8 mouse cellular contexts compared by ENCODE assay signal in genomic region chr11:98775348-98776051, GRCm38 (mm10). TPM values are rescaled to one million over a fixed set of nuclear protein-coding genes. Genes with fewer than 3 reads are reported as not detected.
DNase-seq lines count a peak whose midpoint lies in the region; ATAC-seq lines count a peak whose summit lies in the region.

No protein-coding gene starts in this region.

- no peaks in the 10 kb centered on the region for H3K36me3 ChIP-seq in hindbrain, embryonic 15.5 days
- H3K36me3 ChIP-seq in macrophage (ENCODE audit: inconsistent target): peaks cover 8% of the 10 kb centered on the region; the same call in 1 of the 2 replicates

- DNase-seq in T-cell, adult 2 months (ENCODE audit: low spot score): peak; percentile 80
- peak; percentile 96 to 98 for DNase-seq in cerebellum, postnatal 4 days (ENCODE audit: low spot score in 2 of 2)
- peak; percentile 100 for DNase-seq in frontal cortex, postnatal 36 days (ENCODE audit: low spot score in 2 of 2)
- peak; percentile 100 for DNase-seq in left cerebral cortex, adult 18-20 months (ENCODE audit: low spot score in 2 of 2)
- peak; percentile 94 for DNase-seq in retina, postnatal 7 days (ENCODE audit: low read depth, low spot score)
- peak; percentile 97 for DNase-seq in urinary bladder, postnatal 10 days (ENCODE audit: low spot score)

- H3K4me3 ChIP-seq in hindbrain, embryonic 15.5 days: peak overlapping the region; percentile 48
- H3K4me3 ChIP-seq in macrophage (ENCODE audit: inconsistent target): peak overlapping the region; percentile 73

- peak overlapping the region; percentile 89 for H3K4me2 ChIP-seq in hindbrain, embryonic 15.5 days

- peaks cover 53% of the 10 kb centered on the region for H3K4me1 ChIP-seq in hindbrain, embryonic 15.5 days (replicated peaks)

- 6% methylated on average over 15 of the region's 15 CpGs for WGBS in hindbrain, embryonic 15.5 days
- 0% methylated on average over 15 of the region's 15 CpGs for WGBS in macrophage (ENCODE audit: missing documents)

- no peaks in the 10 kb centered on the region for H3K9me3 ChIP-seq in hindbrain, embryonic 15.5 days

- peak overlapping the region; percentile 46 for H3K9ac ChIP-seq in hindbrain, embryonic 15.5 days

- peak; percentile 89 for ATAC-seq in hindbrain, embryonic 15.5 days (ENCODE audit: low FRiP score, low read depth)

- H3K27ac ChIP-seq in hindbrain, embryonic 15.5 days (replicated peaks): peak overlapping the region; percentile 76
- H3K27ac ChIP-seq in macrophage: peak overlapping the region; percentile 93

- no peaks in the 10 kb centered on the region for H3K27me3 ChIP-seq in hindbrain, embryonic 15.5 days

- no peaks in the 10 kb centered on the region for H3K79me2 ChIP-seq in macrophage (ENCODE audit: inconsistent target)

RNA-seq across cellular contexts. Expression of gene Nr1d1, which starts 0.4 kb away (rescaled TPM):
- polyA plus RNA-seq in hindbrain, embryonic 15.5 days (2015; fragmentation: Nextera tagmentation; extraction: Ambion mirVana): 3.9 and 4.3 TPM in 2 replicates
- total RNA-seq in left cerebral cortex, adult 18-20 months (2021): 100 to 1,000 TPM in 1 of 2 experiments, 10 to 100 TPM in 1; 87.2 to 122 TPM
- total RNA-seq in macrophage (2018; cell fraction: chromatin; rRNA removed): 10 to 100 TPM in 3 of 26 experiments, 1 to 10 TPM in 19, under 1 TPM in 2, not detected in 2; 0.22 to 19.5 (median 1.8) TPM
- 10 to 100 TPM in 3 of 26 experiments, 1 to 10 TPM in 22, under 1 TPM in 1; 0.80 to 16.2 (median 2.0) TPM for total RNA-seq in macrophage (2018; cell fraction: cytosol; rRNA removed)
- total RNA-seq in macrophage (2018; cell fraction: nucleus; rRNA removed): 10 to 100 TPM in 6 of 26 experiments, 1 to 10 TPM in 14, under 1 TPM in 6; 0.30 to 28.5 (median 1.6) TPM
- 3.0 to 7.6 TPM (median 4.9 TPM) in 3 replicates for polyA plus RNA-seq in macrophage (2018)

RNA-seq across cellular contexts. Expression of gene Msl1, which starts 19.8 kb away (rescaled TPM):
- polyA plus RNA-seq in hindbrain, embryonic 15.5 days (2015; fragmentation: Nextera tagmentation; extraction: Ambion mirVana): 31.7 and 33.1 TPM in 2 replicates
- total RNA-seq in left cerebral cortex, adult 18-20 months (2021): 100 to 1,000 TPM; 182 to 185 TPM
- total RNA-seq in macrophage (2018; cell fraction: chromatin; rRNA removed): 100 to 1,000 TPM in 4 of 26 experiments, 10 to 100 TPM in 22; 26.6 to 124 (median 61.3) TPM
- total RNA-seq in macrophage (2018; cell fraction: cytosol; rRNA removed): 10 to 100 TPM; 35.5 to 64.0 (median 51.6) TPM
- 100 to 1,000 TPM in 7 of 26 experiments, 10 to 100 TPM in 19; 40.3 to 121 (median 76.1) TPM for total RNA-seq in macrophage (2018; cell fraction: nucleus; rRNA removed)
- 40.0 to 80.9 TPM (median 44.0 TPM) in 3 replicates for polyA plus RNA-seq in macrophage (2018)

RNA-seq across cellular contexts. Expression of gene Casc3, which starts 29.2 kb away (rescaled TPM):
- 49.4 and 54.2 TPM in 2 replicates for polyA plus RNA-seq in hindbrain, embryonic 15.5 days (2015; fragmentation: Nextera tagmentation; extraction: Ambion mirVana)
- total RNA-seq in left cerebral cortex, adult 18-20 months (2021): 10 to 100 TPM; 53.0 to 57.3 TPM
- 100 to 1,000 TPM in 5 of 26 experiments, 10 to 100 TPM in 21; 26.5 to 137 (median 57.5) TPM for total RNA-seq in macrophage (2018; cell fraction: chromatin; rRNA removed)
- total RNA-seq in macrophage (2018; cell fraction: cytosol; rRNA removed): 10 to 100 TPM; 21.0 to 40.3 (median 26.0) TPM
- 10 to 100 TPM; 28.9 to 86.2 (median 50.2) TPM for total RNA-seq in macrophage (2018; cell fraction: nucleus; rRNA removed)
- polyA plus RNA-seq in macrophage (2018): 21.2 to 29.9 TPM (median 22.1 TPM) in 3 replicates

RNA-seq across cellular contexts. Expression of gene Thra, which starts 35.1 kb away (rescaled TPM):
- polyA plus RNA-seq in hindbrain, embryonic 15.5 days (2015; fragmentation: Nextera tagmentation; extraction: Ambion mirVana): 136 and 138 TPM in 2 replicates
- total RNA-seq in left cerebral cortex, adult 18-20 months (2021): 100 to 1,000 TPM; 708 to 832 TPM
- total RNA-seq in macrophage (2018; cell fraction: chromatin; rRNA removed): 10 to 100 TPM in 20 of 26 experiments, 1 to 10 TPM in 6; 3.6 to 48.8 (median 15.3) TPM
- total RNA-seq in macrophage (2018; cell fraction: cytosol; rRNA removed): 10 to 100 TPM in 17 of 26 experiments, 1 to 10 TPM in 9; 6.7 to 18.6 (median 11.3) TPM
- 10 to 100 TPM in 12 of 26 experiments, 1 to 10 TPM in 14; 4.3 to 29.5 (median 9.6) TPM for total RNA-seq in macrophage (2018; cell fraction: nucleus; rRNA removed)
- 8.2 to 12.1 TPM (median 9.8 TPM) in 3 replicates for polyA plus RNA-seq in macrophage (2018)

RNA-seq across cellular contexts. Expression of gene Med24, which starts 46.3 kb away (rescaled TPM):
- 67.0 and 70.3 TPM in 2 replicates for polyA plus RNA-seq in hindbrain, embryonic 15.5 days (2015; fragmentation: Nextera tagmentation; extraction: Ambion mirVana)
- 100 to 1,000 TPM; 108 to 127 TPM for total RNA-seq in left cerebral cortex, adult 18-20 months (2021)
- total RNA-seq in macrophage (2018; cell fraction: chromatin; rRNA removed): 10 to 100 TPM; 26.0 to 64.8 (median 48.7) TPM
- total RNA-seq in macrophage (2018; cell fraction: cytosol; rRNA removed): 10 to 100 TPM; 12.8 to 23.6 (median 18.5) TPM
- 10 to 100 TPM; 14.2 to 52.0 (median 30.6) TPM for total RNA-seq in macrophage (2018; cell fraction: nucleus; rRNA removed)
- 19.2 to 19.9 TPM (median 19.6 TPM) in 3 replicates for polyA plus RNA-seq in macrophage (2018)

Comparison
In these comparisons a context has a peak if more than half of its experiments do, and no peak if none do; other contexts are left out.
1. Peak in every context shown above with its lines: DNase-seq, ATAC-seq, H3K4me3 ChIP-seq and H3K27ac ChIP-seq.